Mouse (Mus musculus): ENCODE measurements around the gene Tcf7l1. TPM values are rescaled to one million over a fixed set of nuclear protein-coding genes. Genes with fewer than 3 reads are reported as not detected.

Gene Tcf7l1
- total and polyA plus RNA-seq, 2 experiments from 2014 or later: 3.1 to 5.8 TPM

DNA sequence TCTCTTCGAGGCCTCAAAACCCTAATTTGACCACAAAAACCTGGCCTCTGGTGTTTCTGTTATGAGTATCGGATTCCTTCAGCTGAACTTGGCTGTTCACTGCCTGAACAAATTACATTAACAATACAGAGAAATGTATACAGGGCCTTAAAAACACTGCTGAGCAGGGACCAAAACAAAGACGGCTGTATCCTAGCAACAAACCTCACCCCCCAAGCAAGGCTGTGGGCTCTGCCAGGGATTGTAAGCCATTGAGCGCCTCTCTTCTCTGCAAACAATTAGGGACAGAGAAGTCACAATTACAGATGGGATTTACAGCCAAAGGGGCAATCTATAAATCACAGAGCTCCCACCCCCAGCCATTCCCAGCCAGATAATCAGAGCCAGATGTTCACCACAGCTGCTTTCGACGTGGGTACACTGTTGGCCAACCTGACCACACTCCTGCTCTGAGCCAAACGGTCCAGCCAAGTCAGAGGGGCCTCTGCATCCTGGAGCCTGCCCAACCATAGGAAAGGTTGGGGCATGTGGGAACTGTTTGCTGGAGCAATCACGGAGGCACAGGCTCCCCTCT is 77.5 kb downstream of the Tcf7l1 start:
- peak; percentile 86 for DNase-seq (ENCODE audit: low spot score)
- no peaks in the 10 kb centered on the region for H3K36me3 ChIP-seq (ENCODE audit: insufficient read depth, low read length)
- H3K4me1 ChIP-seq (ENCODE audit: insufficient read depth, low read length): peaks cover 11% of the 10 kb centered on the region; the same call in 1 of the 2 replicates
- no peaks in the 10 kb centered on the region for H3K27me3 ChIP-seq (ENCODE audit: insufficient read depth, low read length)
- no peak overlapping the region for H3K4me3 ChIP-seq (ENCODE audit: low read depth, low read length)
- peak overlapping the region; percentile 65 for H3K27ac ChIP-seq (ENCODE audit: low read depth, low read length)
- TF ChIP-seq CTCF (IDR thresholded peaks at IDR 0.05): no peak
- H3K4me2 ChIP-seq (ENCODE audit: low read depth, low read length, poor library complexity, severe bottlenecking): no peak overlapping the region
- WGBS: 8% methylated on average over 8 of the region's 8 CpGs
- ATAC-seq (ENCODE audit: low FRiP score): peak; percentile 86
- H3K9ac ChIP-seq (replicated peaks; ENCODE audit: low read length, poor library complexity, severe bottlenecking): no peak overlapping the region
- no peaks in the 10 kb centered on the region for H3K9me3 ChIP-seq (ENCODE audit: low read length)

- DNase-seq (ENCODE audit: low spot score): peak; percentile 67
- Histone ChIP-seq H3K9ac (replicated peaks; ENCODE audit: low read length, poor library complexity, severe bottlenecking) (no peak overlapping the region), H3K9me3 (ENCODE audit: low read length) (no peaks in the 10 kb centered on the region), H3K4me3 (ENCODE audit: low read depth, low read length) (no peak overlapping the region), H3K27me3 (ENCODE audit: insufficient read depth, low read length) (no peaks in the 10 kb centered on the region), H3K4me2 (ENCODE audit: low read depth, low read length, poor library complexity, severe bottlenecking) (no peak overlapping the region), H3K27ac (ENCODE audit: low read depth, low read length) (peak overlapping the region; percentile 65), H3K4me1 (ENCODE audit: insufficient read depth, low read length) (peaks cover 11% of the 10 kb centered on the region; the same call in 1 of the 2 replicates), H3K36me3 (ENCODE audit: insufficient read depth, low read length) (no peaks in the 10 kb centered on the region)
- no peak for TF ChIP-seq CTCF (IDR thresholded peaks at IDR 0.05)
- ATAC-seq (ENCODE audit: low FRiP score): peak; percentile 39; the same call in 1 of the 2 replicates
- WGBS: 46% methylated on average over 10 of the region's 10 CpGs
These were observed 78.1 kb downstream of the Tcf7l1 start for GRCm38 (mm10) chr6:72710897-72711507.

- no peak for TF ChIP-seq CTCF (IDR thresholded peaks at IDR 0.05)
- H3K27me3 ChIP-seq (ENCODE audit: insufficient read depth, low read length): no peaks in the 10 kb centered on the region
- no peak overlapping the region for H3K4me3 ChIP-seq (ENCODE audit: low read depth, low read length)
- H3K27ac ChIP-seq (ENCODE audit: low read depth, low read length): no peak overlapping the region
- H3K9ac ChIP-seq (replicated peaks; ENCODE audit: low read length, poor library complexity, severe bottlenecking): no peak overlapping the region
- H3K36me3 ChIP-seq (ENCODE audit: insufficient read depth, low read length): no peaks in the 10 kb centered on the region
- 29% methylated on average over 5 of the region's 5 CpGs for WGBS
- no peaks in the 10 kb centered on the region for H3K9me3 ChIP-seq (ENCODE audit: low read length)
- DNase-seq (ENCODE audit: low spot score): peak; percentile 53
- no peak overlapping the region for H3K4me2 ChIP-seq (ENCODE audit: low read depth, low read length, poor library complexity, severe bottlenecking)
- peak; percentile 77 for ATAC-seq (ENCODE audit: low FRiP score)
- no peaks in the 10 kb centered on the region for H3K4me1 ChIP-seq (ENCODE audit: insufficient read depth, low read length)
These were observed 89.5 kb downstream of the Tcf7l1 start for GRCm38 (mm10) chr6:72699467-72700126.

- 95% methylated on average over 5 of the region's 5 CpGs for WGBS
- TF ChIP-seq CTCF (IDR thresholded peaks at IDR 0.05): no peak
These were observed 90.5 kb downstream of the Tcf7l1 start for GRCm38 (mm10) chr6:72698559-72698958.

GRCm38 (mm10) chr6:72696601-72697335 is 92.3 kb downstream of the Tcf7l1 start:
- Histone ChIP-seq H3K27me3 (ENCODE audit: insufficient read depth, low read length) (no peaks in the 10 kb centered on the region), H3K4me1 (ENCODE audit: insufficient read depth, low read length) (no peaks in the 10 kb centered on the region), H3K4me3 (ENCODE audit: low read depth, low read length) (no peak overlapping the region), H3K4me2 (ENCODE audit: low read depth, low read length, poor library complexity, severe bottlenecking) (no peak overlapping the region), H3K9me3 (ENCODE audit: low read length) (no peaks in the 10 kb centered on the region), H3K9ac (replicated peaks; ENCODE audit: low read length, poor library complexity, severe bottlenecking) (no peak overlapping the region), H3K36me3 (ENCODE audit: insufficient read depth, low read length) (no peaks in the 10 kb centered on the region), H3K27ac (ENCODE audit: low read depth, low read length) (no peak overlapping the region)
- no peak for TF ChIP-seq CTCF (IDR thresholded peaks at IDR 0.05)
- WGBS: 48% methylated on average over 11 of the region's 11 CpGs
- DNase-seq (ENCODE audit: low spot score) (no peak), ATAC-seq (ENCODE audit: low FRiP score) (no peak)

More at GRCm38 (mm10) chr6:72698559-72698958, 90.5 kb downstream of the Tcf7l1 start:
- H3K4me1 ChIP-seq (ENCODE audit: insufficient read depth, low read length): no peaks in the 10 kb centered on the region
- ATAC-seq (ENCODE audit: low FRiP score) (no peak), DNase-seq (ENCODE audit: low spot score) (no peak)
- no peaks in the 10 kb centered on the region for H3K27me3 ChIP-seq (ENCODE audit: insufficient read depth, low read length)
- H3K4me3 ChIP-seq (ENCODE audit: low read depth, low read length): no peak overlapping the region
- no peaks in the 10 kb centered on the region for H3K36me3 ChIP-seq (ENCODE audit: insufficient read depth, low read length)
- H3K4me2 ChIP-seq (ENCODE audit: low read depth, low read length, poor library complexity, severe bottlenecking): no peak overlapping the region
- H3K9ac ChIP-seq (replicated peaks; ENCODE audit: low read length, poor library complexity, severe bottlenecking): no peak overlapping the region
- no peaks in the 10 kb centered on the region for H3K9me3 ChIP-seq (ENCODE audit: low read length)
- H3K27ac ChIP-seq (ENCODE audit: low read depth, low read length): no peak overlapping the region

All from midbrain, postnatal 0 days (tissue).